Mouse (Mus musculus): Measurements from ENCODE around the gene Prnp.

DNA sequence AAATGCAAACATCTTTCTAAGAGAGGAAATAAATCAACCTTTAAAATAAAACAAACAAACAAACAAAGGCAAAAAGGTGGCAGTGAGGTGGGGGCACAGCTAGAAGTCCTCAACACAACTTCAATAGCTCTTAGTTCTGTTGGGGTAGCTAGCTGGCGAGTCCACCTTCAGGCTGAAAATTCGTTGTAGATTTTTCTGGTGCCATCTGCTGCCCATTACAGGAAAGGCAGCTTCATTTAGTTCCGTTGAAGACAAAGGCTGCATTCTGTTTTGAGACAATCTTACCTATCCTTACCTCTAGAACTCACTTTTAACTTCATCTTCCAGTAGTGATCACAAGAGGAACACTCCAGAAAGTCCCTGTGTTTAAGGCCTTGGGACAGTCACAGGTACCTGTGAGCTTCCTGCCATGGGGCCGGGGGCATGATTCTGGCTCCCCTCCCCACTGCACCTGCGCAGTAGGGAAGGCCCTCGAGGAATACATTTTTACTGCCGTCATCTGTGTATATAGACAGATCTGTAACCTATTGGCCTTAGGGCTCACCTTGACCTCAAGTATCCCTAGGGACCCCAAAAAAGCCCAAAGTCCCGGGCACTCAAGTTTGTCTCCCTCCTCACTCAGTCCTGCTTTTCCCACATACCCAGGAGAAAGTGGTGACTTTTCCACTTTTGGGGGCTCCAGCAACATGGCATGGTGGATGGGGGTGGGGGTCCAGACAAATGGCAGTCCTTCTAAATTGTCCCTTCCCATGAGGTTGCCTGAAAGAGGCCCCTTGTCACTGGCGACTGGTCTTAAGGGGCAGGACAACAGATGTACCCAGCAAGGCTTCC lies 40.3 kb downstream of the Prnp start:
- no peak for TF ChIP-seq NELFE (IDR thresholded peaks at IDR 0.05; ENCODE audit: low read depth, low read length)
- TF ChIP-seq CTCF (IDR thresholded peaks at IDR 0.05 in 2 of 3, conservative IDR thresholded peaks at IDR 0.05 in 1 of 3; ENCODE audit: control insufficient read depth in 1 of 3, insufficient read depth in 1 of 3, low read depth in 2 of 3, low read length in 3 of 3, poor library complexity in 1 of 3, severe bottlenecking in 1 of 3), result peak; percentile 49 to 94 (median 54)
- no peak for TF ChIP-seq POLR2A (IDR thresholded peaks at IDR 0.05; ENCODE audit: control insufficient read depth in 1 of 2, insufficient read depth in 1 of 2, low read depth in 1 of 2, low read length in 2 of 2, poor library complexity in 1 of 2)
- TF ChIP-seq ELF1 (IDR thresholded peaks at IDR 0.05; ENCODE audit: low read depth, low read length), result 0 out of 2 replicates have a peak, but pooled peaks have one; percentile 16
- TF ChIP-seq KAT2A (conservative IDR thresholded peaks at IDR 0.05; ENCODE audit: low read depth, low read length), result no peak
